Mouse (Mus musculus): ENCODE results near the gene 1700001C19Rik. TPM values are rescaled to one million over a fixed set of nuclear protein-coding genes. Genes with fewer than 3 reads are reported as not detected.

Gene 1700001C19Rik
- total and polyA plus RNA-seq, 3 experiments = not detected

DNA sequence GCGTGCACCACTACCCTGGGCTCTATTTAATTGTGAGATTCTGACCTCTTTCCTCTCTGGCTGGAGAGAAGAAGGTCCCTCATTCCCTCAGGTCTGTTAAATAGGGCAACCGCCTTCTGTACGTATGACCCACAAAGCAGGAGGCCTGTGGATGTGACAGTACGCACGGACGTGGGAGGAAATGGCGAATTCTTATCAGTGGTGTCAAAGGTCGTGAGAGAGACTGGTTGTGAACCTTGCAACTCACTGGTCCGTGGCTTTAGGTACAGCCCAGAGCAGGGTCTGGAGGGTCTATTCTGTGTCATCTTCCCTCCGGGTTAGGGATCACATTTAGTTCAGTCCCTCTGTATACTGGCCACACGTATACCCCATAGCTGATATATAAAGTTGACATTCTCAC is 8.3 kb upstream of the 1700001C19Rik start:
- dilution Hi-C loops (cut with MboI; ENCODE audit: extremely low pct_ligation_motif_present, extremely low pct_unique_long_range_greater_than_20kb, low sequenced_read_pairs) (no loop called here), in situ Hi-C loops (cut with MboI; ENCODE audit: low pct_ligation_motif_present, low pct_unique_long_range_greater_than_20kb, low sequenced_read_pairs) (no loop called here)
- Histone ChIP-seq H3K4me3 (replicated peaks in 1 of 3; ENCODE audit: low read depth in 2 of 3, low read length in 2 of 3, poor library complexity in 1 of 3) (no peak overlapping the region), H3K79me2 (replicated peaks; ENCODE audit: control insufficient read depth, extremely low read depth, insufficient read depth, poor library complexity, severe bottlenecking) (no peaks in the 10 kb centered on the region), H3K4me1 (ENCODE audit: control insufficient read depth in 1 of 2, insufficient read depth in 2 of 2) (peaks cover 24 to 56% of the 10 kb centered on the region in 2 experiments), H3K9me3 (replicated peaks; ENCODE audit: low read length) (no peaks in the 10 kb centered on the region), H3K27me3 (replicated peaks) (no peaks in the 10 kb centered on the region), H3K9ac (ENCODE audit: insufficient read depth, low read depth) (no peak overlapping the region), H3K4me2 (ENCODE audit: insufficient read depth, low read depth, poor library complexity, severe bottlenecking) (no peak overlapping the region), H3K36me3 (replicated peaks in 1 of 2; ENCODE audit: control insufficient read depth in 1 of 2, insufficient read depth in 1 of 2, low read length in 1 of 2) (no peaks in the 10 kb centered on the region), H3K27ac (ENCODE audit: insufficient read depth, low read depth) (no peak overlapping the region)
- TF ChIP-seq USF1 (IDR thresholded peaks at IDR 0.05; ENCODE audit: low read depth, low read length) (no peak), JUND (conservative IDR thresholded peaks at IDR 0.05; ENCODE audit: low read depth, low read length) (no peak), GABPA (IDR thresholded peaks at IDR 0.05; ENCODE audit: insufficient replicate concordance, low read depth, low read length) (no peak), USF2 (conservative IDR thresholded peaks at IDR 0.05; ENCODE audit: low read depth, low read length) (no peak), MXI1 (IDR thresholded peaks at IDR 0.05; ENCODE audit: low read depth, low read length) (no peak), HCFC1 (IDR thresholded peaks at IDR 0.05; ENCODE audit: low read depth, low read length) (no peak), UBTF (IDR thresholded peaks at IDR 0.05; ENCODE audit: low read depth, low read length) (no peak), ZMIZ1 (IDR thresholded peaks at IDR 0.05; ENCODE audit: low read depth, low read length) (no peak), ETS1 (conservative IDR thresholded peaks at IDR 0.05; ENCODE audit: low read depth, low read length) (no peak), MAFK (IDR thresholded peaks at IDR 0.05; ENCODE audit: insufficient replicate concordance, low read length) (no peak), POLR2AphosphoS2 (IDR thresholded peaks at IDR 0.05; ENCODE audit: low read depth, low read length) (no peak), SIN3A (IDR thresholded peaks at IDR 0.05; ENCODE audit: low read length) (no peak), NELFE (IDR thresholded peaks at IDR 0.05; ENCODE audit: low read depth, low read length) (no peak), ZKSCAN1 (IDR thresholded peaks at IDR 0.05; ENCODE audit: borderline replicate concordance, low read depth, low read length) (no peak), POLR2A (IDR thresholded peaks at IDR 0.05; ENCODE audit: low read depth, low read length) (no peak), BHLHE40 (IDR thresholded peaks at IDR 0.05; ENCODE audit: low read depth, low read length) (no peak), MAZ (IDR thresholded peaks at IDR 0.05; ENCODE audit: low read depth, low read length) (no peak)
- no peak for DNase-seq (ENCODE audit: extremely low read depth)

DNA sequence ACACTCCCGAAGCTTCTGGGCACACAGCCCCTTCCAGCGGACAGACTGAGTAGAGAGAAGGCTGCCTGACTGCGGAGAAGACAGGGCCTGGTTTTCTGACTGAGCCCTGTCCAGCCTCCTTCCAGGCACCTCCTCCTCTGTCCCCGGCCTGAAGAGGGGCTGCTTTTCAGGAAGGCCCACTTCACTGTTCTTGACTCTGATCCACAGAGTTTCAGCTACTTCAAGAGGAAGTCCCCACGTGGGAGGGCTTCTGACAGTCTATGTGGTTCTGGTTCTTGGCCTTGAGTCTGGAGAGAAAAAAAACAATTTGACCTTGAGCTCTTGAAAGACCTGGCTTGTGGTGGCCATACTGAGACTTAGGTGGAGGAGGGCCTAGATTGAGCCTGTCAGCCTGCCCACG is 6.9 kb upstream of the 1700001C19Rik start:
- no peaks in the 10 kb centered on the region for H3K27me3 ChIP-seq (replicated peaks)
- TF ChIP-seq TBP (conservative IDR thresholded peaks at IDR 0.05; ENCODE audit: low read depth, low read length) (no peak), ZC3H11A (IDR thresholded peaks at IDR 0.05; ENCODE audit: low read depth, low read length) (no peak), POLR2A (IDR thresholded peaks at IDR 0.05; ENCODE audit: low read depth, low read length) (no peak), ETS1 (conservative IDR thresholded peaks at IDR 0.05; ENCODE audit: low read depth, low read length) (no peak), ZNF384 (IDR thresholded peaks at IDR 0.05; ENCODE audit: low read depth, low read length) (no peak), MAZ (IDR thresholded peaks at IDR 0.05; ENCODE audit: low read depth, low read length) (no peak), JUND (conservative IDR thresholded peaks at IDR 0.05; ENCODE audit: low read depth, low read length) (no peak), MAX (IDR thresholded peaks at IDR 0.05; ENCODE audit: low read length) (no peak), ELF1 (IDR thresholded peaks at IDR 0.05; ENCODE audit: low read depth, low read length) (no peak), HCFC1 (IDR thresholded peaks at IDR 0.05; ENCODE audit: low read depth, low read length) (no peak), SMC3 (IDR thresholded peaks at IDR 0.05; ENCODE audit: low read depth, low read length) (no peak), SIN3A (IDR thresholded peaks at IDR 0.05; ENCODE audit: low read length) (no peak), ZMIZ1 (IDR thresholded peaks at IDR 0.05; ENCODE audit: low read depth, low read length) (no peak), E2F4 (IDR thresholded peaks at IDR 0.05; ENCODE audit: insufficient replicate concordance, low read depth, low read length) (no peak), JUN (IDR thresholded peaks at IDR 0.05; ENCODE audit: insufficient read depth, low read depth, low read length) (no peak), ZKSCAN1 (IDR thresholded peaks at IDR 0.05; ENCODE audit: borderline replicate concordance, low read depth, low read length) (no peak)
- no peaks in the 10 kb centered on the region for H3K79me2 ChIP-seq (replicated peaks; ENCODE audit: control insufficient read depth, extremely low read depth, insufficient read depth, poor library complexity, severe bottlenecking)
- peaks cover 11 to 54% of the 10 kb centered on the region in 2 experiments for H3K4me1 ChIP-seq (ENCODE audit: control insufficient read depth in 1 of 2, insufficient read depth in 2 of 2)
- no peak for DNase-seq (ENCODE audit: extremely low read depth)
- dilution Hi-C loops (cut with MboI; ENCODE audit: extremely low pct_ligation_motif_present, extremely low pct_unique_long_range_greater_than_20kb, low sequenced_read_pairs) = no loop called here
- no peaks in the 10 kb centered on the region for H3K9me3 ChIP-seq (replicated peaks; ENCODE audit: low read length)
- in situ Hi-C loops (cut with MboI; ENCODE audit: low pct_ligation_motif_present, low pct_unique_long_range_greater_than_20kb, low sequenced_read_pairs) = no loop called here
- no peaks in the 10 kb centered on the region for H3K36me3 ChIP-seq (replicated peaks in 1 of 2; ENCODE audit: control insufficient read depth in 1 of 2, insufficient read depth in 1 of 2, low read length in 1 of 2)
- H3K9ac ChIP-seq (ENCODE audit: insufficient read depth, low read depth) = no peak overlapping the region
- H3K4me3 ChIP-seq (replicated peaks in 1 of 3; ENCODE audit: low read depth in 2 of 3, low read length in 2 of 3, poor library complexity in 1 of 3) = no peak overlapping the region
- H3K27ac ChIP-seq (ENCODE audit: insufficient read depth, low read depth) = no peak overlapping the region
- H3K4me2 ChIP-seq (ENCODE audit: insufficient read depth, low read depth, poor library complexity, severe bottlenecking) = no peak overlapping the region
